Mouse (Mus musculus) C2C12 (cell line): ENCODE results near the gene Tbc1d23.

Experiments used
- CEBPB ChIP-seq: IDR thresholded peaks from one replicate; pipeline ENCODE4 v1.6.1; 2011; ENCODE audit warnings: low read depth, mild to moderate bottlenecking, control low read depth, moderate library complexity
- CTCF ChIP-seq: IDR thresholded peaks from one replicate; pipeline ENCODE4 v1.5.1; 2011; ENCODE audit not compliant: control insufficient read depth, insufficient read depth, insufficient read length
- FOSL1 ChIP-seq: IDR thresholded peaks from one replicate; pipeline ENCODE4 v1.8.0; 2011; ENCODE audit warnings: mild to moderate bottlenecking, low read length; ENCODE audit not compliant: poor library complexity, insufficient read depth, severe bottlenecking
- MAX ChIP-seq: IDR thresholded peaks from one replicate; pipeline ENCODE4 v1.6.1; 2011; ENCODE audit warnings: mild to moderate bottlenecking, control low read depth
- MYOD1 ChIP-seq: IDR thresholded peaks from one replicate; pipeline ENCODE4 v1.6.1; 2011; ENCODE audit warnings: low read depth; ENCODE audit not compliant: control insufficient read depth, insufficient read length
- MYOG ChIP-seq: IDR thresholded peaks from one replicate; pipeline ENCODE4 v1.6.1; 2011; ENCODE audit not compliant: control insufficient read depth, insufficient read length; ENCODE audit errors: extremely low read depth
- USF1 ChIP-seq: IDR thresholded peaks from one replicate; pipeline ENCODE4 v1.6.1; 2011; ENCODE audit warnings: low read depth, mild to moderate bottlenecking, control low read depth, moderate library complexity

DNA sequence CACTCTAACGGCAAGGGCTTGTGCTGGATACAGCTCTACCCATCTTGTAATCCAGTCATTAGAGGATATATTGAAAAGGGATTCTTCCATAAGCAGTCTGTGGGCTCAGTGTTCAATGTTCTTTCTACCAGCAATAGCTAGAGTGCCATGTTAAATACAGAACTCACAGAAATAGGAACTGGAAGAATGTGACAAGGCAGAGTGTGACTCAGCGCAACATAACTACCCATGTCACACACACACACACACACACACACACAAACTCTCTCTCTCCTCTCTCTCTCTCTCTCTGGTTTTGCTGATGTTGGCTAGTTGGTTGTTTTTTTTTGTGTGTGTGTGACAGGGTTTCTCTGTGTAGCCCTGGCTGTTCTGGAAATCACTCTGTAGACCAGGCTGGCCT is 20.3 kb downstream of the Tbc1d23 start:
- TF ChIP-seq CTCF = no peak
- no peak for TF ChIP-seq MAX
- TF ChIP-seq USF1 = no peak
- no peak for TF ChIP-seq MYOG
- no peak for TF ChIP-seq CEBPB
- TF ChIP-seq MYOD1 = no peak
- no peak for TF ChIP-seq FOSL1
